Mouse (Mus musculus) heart, embryonic 16.5 days (tissue): ENCODE measurements around the gene Slc4a1. TPM values are rescaled to one million over a fixed set of nuclear protein-coding genes. Genes with fewer than 3 reads are reported as not detected.
"Not testable (repeated sequence)": the region's sequence is repeated elsewhere in the genome, so short reads cannot be mapped to it uniquely, and the experiment has no call there.

Experiments used
- ATAC-seq: fragments of 200-750 bp; cut with Nextera tagmentation; replicated peaks from 2 replicates; pipeline ENCODE4 v1.8.0; 2017; ENCODE audit warnings: moderate number of reproducible peaks; ENCODE audit not compliant: insufficient read depth, low FRiP score; ENCODE audit errors: extremely low read depth
- H3K27ac ChIP-seq: fragments of 300-500 bp; sonication (generic); 2 replicates; pipeline ENCODE4 v1.5.1; 2014; ENCODE audit warnings: mild to moderate bottlenecking, low read length, control low read depth, moderate library complexity
- H3K27me3 ChIP-seq: fragments of 300-500 bp; sonication (generic); 2 replicates; pipeline ENCODE4 v1.6.1; 2014; ENCODE audit warnings: low read length, mixed read lengths; ENCODE audit not compliant: control insufficient read depth, insufficient read depth
- H3K36me3 ChIP-seq: fragments of 300-500 bp; sonication (generic); 2 replicates; pipeline ENCODE4 v1.6.1; 2014; ENCODE audit not compliant: control insufficient read depth, insufficient read depth
- H3K4me1 ChIP-seq: fragments of 300-500 bp; sonication (generic); 2 replicates; pipeline ENCODE4 v1.6.1; 2014; ENCODE audit warnings: low read length, mixed read lengths; ENCODE audit not compliant: control insufficient read depth, insufficient read depth
- H3K4me2 ChIP-seq: fragments of 300-500 bp; sonication (generic); 2 replicates; pipeline ENCODE4 v1.6.1; 2014; ENCODE audit warnings: low read depth, mild to moderate bottlenecking, control low read depth, low read length
- H3K4me3 ChIP-seq: fragments of 300-500 bp; sonication (generic); 2 replicates; pipeline ENCODE4 v1.5.1; 2014; ENCODE audit warnings: mild to moderate bottlenecking, control low read depth, low read length
- H3K9ac ChIP-seq: fragments of 300-500 bp; sonication (generic); 2 replicates; pipeline ENCODE4 v1.6.1; 2014; ENCODE audit warnings: low read length, control low read depth
- H3K9me3 ChIP-seq: fragments of 300-500 bp; sonication (generic); replicated peaks from 2 replicates; pipeline ENCODE4 v1.6.1; 2016; ENCODE audit warnings: low read length; ENCODE audit not compliant: control insufficient read depth
- WGBS: fragments of 180-500 bp; shearing (Covaris S2); extraction: QIAGEN DNeasy Blood & Tissue Kit; methylation state at CpG from one replicate; pipeline ENCODE4 v1.1.7; 2014; 5-methylcytosine and 5-hydroxymethylcytosine counted together
- polyA plus RNA-seq: library from polyadenylated mRNA; unstranded; fragments of >200 nt; fragmentation: Nextera tagmentation; extraction: Ambion mirVana; gene quantifications from 2 replicates; pipeline ENCODE4 v1.2.1, GENCODE M21; 2015

The Slc4a1 gene
- polyA plus RNA-seq, 1 experiment from 2014 or later, result 14.9 TPM

DNA sequence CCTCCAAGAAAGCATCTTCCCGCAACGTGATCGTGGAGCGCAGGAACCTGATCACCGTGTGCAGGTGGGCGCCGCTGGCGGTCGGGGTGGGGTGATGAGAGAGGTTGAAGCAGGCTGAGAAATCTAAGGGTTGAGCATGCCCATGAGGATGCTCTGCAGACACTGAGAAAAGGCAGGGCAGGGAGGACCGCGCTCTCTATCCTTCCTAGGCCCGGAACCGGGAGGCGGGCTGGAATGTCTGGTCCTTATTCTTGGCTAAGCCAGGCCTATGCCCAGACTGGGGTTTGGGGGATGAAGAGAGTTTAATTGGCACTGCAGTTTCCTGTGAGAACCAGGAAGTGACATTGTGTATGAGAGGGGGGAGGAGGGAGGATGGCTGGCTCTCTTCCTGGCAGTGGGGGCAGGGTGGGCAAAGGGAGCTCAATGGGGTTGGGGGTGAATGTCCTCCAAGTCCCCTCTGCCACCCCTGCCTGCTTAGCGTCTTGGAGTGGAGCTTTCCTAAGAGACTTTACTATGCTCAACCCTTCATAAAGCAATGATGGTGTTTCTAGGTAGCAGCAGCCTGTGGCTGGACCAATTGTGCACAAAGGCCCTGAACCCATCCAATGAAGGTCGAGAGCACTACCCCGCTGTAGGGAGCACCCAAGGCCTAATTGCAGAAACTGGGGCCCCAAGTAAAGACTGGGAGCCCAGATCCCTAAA, 27.9 kb upstream of the Slc4a1 start:
- peak overlapping the region; percentile 47 for H3K4me3 ChIP-seq
- H3K36me3 ChIP-seq, result no peaks in the 10 kb centered on the region
- 0 out of 2 replicates have a peak overlapping the region, but pooled peaks have one; percentile 21 for H3K9ac ChIP-seq
- peak; percentile 16; the same call in 1 of the 2 replicates for ATAC-seq
- H3K27me3 ChIP-seq, result peaks cover 38% of the 10 kb centered on the region
- H3K4me1 ChIP-seq, result peaks cover 15% of the 10 kb centered on the region
- peak overlapping the region; percentile 86 for H3K4me2 ChIP-seq
- H3K27ac ChIP-seq, result no peak overlapping the region
- 10% methylated on average over 17 of the region's 17 CpGs for WGBS
- no peaks in the 10 kb centered on the region for H3K9me3 ChIP-seq

DNA sequence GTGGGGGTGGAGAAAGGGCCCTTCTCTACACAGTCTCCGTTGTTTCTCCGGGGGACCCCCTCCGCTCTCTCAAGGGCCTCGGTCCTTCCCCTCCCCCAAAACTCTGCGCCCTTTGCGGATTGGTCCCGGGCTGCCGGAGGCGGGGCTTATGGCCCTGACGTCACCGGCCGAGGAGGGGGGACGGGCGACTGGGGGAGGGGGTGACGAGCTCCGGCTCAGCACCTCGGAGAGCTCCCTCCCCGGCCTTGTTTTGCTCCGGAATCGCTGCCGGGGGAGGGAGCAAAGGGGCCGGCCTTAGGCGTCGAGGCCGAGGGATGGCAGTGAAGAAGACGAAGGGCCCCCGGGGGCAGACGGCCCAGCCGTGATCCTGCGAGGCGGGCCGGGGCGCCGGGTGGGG, 27.2 kb upstream of the Slc4a1 start, which contains the start of gene Rundc3a:
TSS of gene Rundc3a (plus strand) at position 166 of the 397 bp plus-strand sequence.
- no peaks in the 10 kb centered on the region for H3K36me3 ChIP-seq
- 0 out of 2 replicates have a peak within 1 kb of the TSS, but pooled peaks have one; percentile 21 for H3K9ac ChIP-seq
- no peak within 1 kb of the TSS for H3K27ac ChIP-seq
- peak within 1 kb of the TSS; percentile 86 for H3K4me2 ChIP-seq
- H3K9me3 ChIP-seq, result no peaks in the 10 kb centered on the region
- H3K4me1 ChIP-seq, result peaks cover 12% of the 10 kb centered on the region
- H3K4me3 ChIP-seq, result peak within 1 kb of the TSS; percentile 47
- peaks cover 33% of the 10 kb centered on the region for H3K27me3 ChIP-seq
- peak; percentile 78 for ATAC-seq
- under 1% methylated on average over 32 of the region's 34 CpGs for WGBS

DNA sequence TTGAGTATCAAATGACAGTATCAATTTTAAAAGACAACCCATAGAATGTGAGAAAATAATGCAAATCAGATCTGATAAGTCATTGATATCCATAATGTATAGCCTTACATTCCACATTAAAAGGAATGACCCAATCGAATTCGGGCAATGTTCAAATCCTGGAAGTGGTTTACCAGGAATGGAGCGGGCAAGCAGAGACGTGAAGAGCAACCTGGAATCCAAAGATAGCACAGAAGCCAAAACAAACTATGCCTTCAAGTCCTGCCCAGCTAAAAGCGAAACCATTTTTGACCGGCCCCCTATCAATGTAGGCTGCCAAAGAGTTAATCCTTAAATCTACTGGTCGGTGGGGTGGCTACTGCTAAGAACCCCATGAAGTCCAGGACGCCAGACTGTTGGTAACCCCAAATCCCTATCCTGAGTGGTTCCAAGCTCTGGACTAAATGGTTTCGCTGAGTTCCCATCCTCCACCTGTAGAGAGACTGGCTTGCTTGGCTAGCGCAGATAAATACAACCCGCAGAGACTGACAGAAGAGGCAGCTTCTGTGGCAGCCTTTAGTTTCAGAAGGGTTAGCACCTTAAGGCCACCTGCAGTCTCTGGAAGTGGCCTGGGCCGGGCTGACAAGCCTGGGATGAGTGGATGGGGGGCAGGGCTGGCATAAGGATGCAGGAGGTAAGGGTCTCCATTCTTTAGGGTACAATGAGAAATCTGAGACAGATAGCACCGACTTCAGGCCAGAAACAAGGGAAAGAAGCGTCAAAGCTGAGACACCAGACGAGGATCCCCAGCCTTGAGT, 26.6 kb upstream of the Slc4a1 start:
- no peak for ATAC-seq
- Histone ChIP-seq H3K9me3 (no peaks in the 10 kb centered on the region), H3K27me3 (peaks cover 27% of the 10 kb centered on the region), H3K4me1 (peaks cover 12% of the 10 kb centered on the region), H3K4me2 (peak overlapping the region; percentile 86), H3K27ac (no peak overlapping the region), H3K4me3 (peak overlapping the region; percentile 47), H3K9ac (no peak overlapping the region), H3K36me3 (no peaks in the 10 kb centered on the region)
- WGBS, result 15% methylated on average over 15 of the region's 15 CpGs

DNA sequence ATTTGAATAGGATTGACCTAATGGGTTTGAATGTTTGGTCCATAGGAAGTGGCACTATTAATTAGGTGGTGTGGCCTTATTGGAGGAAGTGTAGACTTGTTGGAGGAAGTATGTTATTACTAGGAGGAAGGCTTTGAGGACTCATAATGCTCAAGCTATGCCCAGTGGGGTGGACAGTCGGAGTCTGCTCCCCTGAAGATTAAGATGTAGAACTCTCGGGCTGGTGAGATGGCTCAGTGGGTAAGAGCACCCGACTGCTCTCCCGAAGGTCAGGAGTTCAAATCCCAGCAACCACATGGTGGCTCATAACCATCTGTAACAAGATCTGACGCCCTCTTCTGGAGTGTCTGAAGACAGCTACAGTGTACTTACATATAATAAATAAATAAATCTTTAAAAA, 23.4 kb upstream of the Slc4a1 start:
- not testable (repeated sequence) for H3K4me3 ChIP-seq, H3K27ac ChIP-seq, H3K4me2 ChIP-seq, H3K36me3 ChIP-seq, H3K27me3 ChIP-seq, ATAC-seq, H3K9ac ChIP-seq, H3K9me3 ChIP-seq
- peaks cover 12% of the 10 kb centered on the region for H3K4me1 ChIP-seq
- 84% methylated on average over 4 of the region's 5 CpGs for WGBS

DNA sequence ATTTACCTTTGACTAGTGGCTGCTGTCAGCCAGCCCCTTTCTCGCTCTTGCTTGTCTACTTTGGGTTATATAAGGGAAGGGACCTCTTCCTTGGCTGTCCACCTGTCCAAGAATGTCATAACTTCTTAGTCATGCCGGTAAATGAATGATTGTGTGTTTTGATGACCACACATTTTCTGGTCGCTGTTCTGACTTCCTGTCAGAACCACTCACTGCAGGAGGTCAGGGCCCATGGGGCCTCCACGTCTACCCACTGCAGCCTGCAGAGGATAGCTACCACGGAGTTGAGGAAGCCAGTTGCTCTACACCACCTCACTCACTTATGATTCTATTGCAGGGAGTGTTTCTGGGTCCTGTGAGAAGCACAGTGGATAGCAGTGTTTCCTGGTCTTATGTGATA, 20.1 kb upstream of the Slc4a1 start:
- WGBS, result 52% methylated on average over 5 of the region's 5 CpGs
- no peak overlapping the region for H3K9ac ChIP-seq
- ATAC-seq, result no peak
- H3K27me3 ChIP-seq, result no peaks in the 10 kb centered on the region
- H3K36me3 ChIP-seq, result no peaks in the 10 kb centered on the region
- no peaks in the 10 kb centered on the region for H3K4me1 ChIP-seq
- H3K27ac ChIP-seq, result no peak overlapping the region
- no peak overlapping the region for H3K4me2 ChIP-seq
- H3K4me3 ChIP-seq, result no peak overlapping the region
- no peaks in the 10 kb centered on the region for H3K9me3 ChIP-seq

DNA sequence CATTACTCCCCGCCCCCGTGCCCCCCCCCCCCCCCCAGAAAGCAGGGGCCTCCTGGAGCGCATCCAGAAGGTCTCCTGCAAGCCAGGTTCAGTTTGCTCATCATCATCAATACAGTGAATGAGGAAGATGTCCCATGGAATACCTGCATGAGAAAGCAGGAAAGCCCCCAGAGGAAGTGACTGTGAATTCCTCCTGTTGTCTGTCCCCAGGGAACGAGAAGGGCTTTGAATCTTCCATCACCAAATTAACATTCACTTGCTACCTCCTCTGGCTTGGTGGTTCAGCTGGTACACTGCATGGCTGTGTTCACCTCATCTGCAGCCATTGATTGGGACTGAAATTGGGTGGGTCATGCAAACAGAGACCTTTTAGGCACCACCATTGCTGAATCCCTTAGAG, 19.1 kb upstream of the Slc4a1 start:
- Histone ChIP-seq H3K27ac (no peak overlapping the region), H3K4me2 (no peak overlapping the region), H3K9ac (no peak overlapping the region), H3K4me1 (no peaks in the 10 kb centered on the region), H3K36me3 (no peaks in the 10 kb centered on the region), H3K9me3 (no peaks in the 10 kb centered on the region), H3K27me3 (no peaks in the 10 kb centered on the region), H3K4me3 (no peak overlapping the region)
- 50% methylated on average over 4 of the region's 4 CpGs for WGBS
- ATAC-seq, result no peak

DNA sequence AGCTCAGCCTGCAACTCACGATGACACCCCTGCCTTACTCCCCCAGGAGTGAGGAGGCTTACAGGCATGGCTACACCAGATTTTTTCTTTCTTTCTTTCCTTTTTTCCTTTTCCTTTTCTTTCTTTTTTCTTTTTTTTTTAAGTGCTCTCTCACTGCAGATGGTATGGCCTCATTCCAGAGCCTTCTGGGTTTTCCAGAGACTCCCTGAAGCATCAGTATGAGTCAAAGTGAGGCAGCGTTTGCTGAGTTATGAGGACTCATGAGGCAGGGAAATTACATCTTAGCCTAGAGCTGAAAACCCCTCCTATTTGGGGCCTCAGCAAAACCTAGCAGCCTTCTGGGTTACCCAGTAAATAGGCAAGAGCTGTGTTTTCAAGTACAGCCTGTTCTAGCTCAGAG, 18.4 kb upstream of the Slc4a1 start:
- 53% methylated on average over 2 of the region's 2 CpGs for WGBS
- H3K27ac ChIP-seq, result no peak overlapping the region
- no peak overlapping the region for H3K4me3 ChIP-seq
- ATAC-seq, result no peak
- no peaks in the 10 kb centered on the region for H3K27me3 ChIP-seq
- no peak overlapping the region for H3K4me2 ChIP-seq
- H3K9ac ChIP-seq, result no peak overlapping the region
- no peaks in the 10 kb centered on the region for H3K36me3 ChIP-seq
- no peaks in the 10 kb centered on the region for H3K4me1 ChIP-seq
- H3K9me3 ChIP-seq, result no peaks in the 10 kb centered on the region

DNA sequence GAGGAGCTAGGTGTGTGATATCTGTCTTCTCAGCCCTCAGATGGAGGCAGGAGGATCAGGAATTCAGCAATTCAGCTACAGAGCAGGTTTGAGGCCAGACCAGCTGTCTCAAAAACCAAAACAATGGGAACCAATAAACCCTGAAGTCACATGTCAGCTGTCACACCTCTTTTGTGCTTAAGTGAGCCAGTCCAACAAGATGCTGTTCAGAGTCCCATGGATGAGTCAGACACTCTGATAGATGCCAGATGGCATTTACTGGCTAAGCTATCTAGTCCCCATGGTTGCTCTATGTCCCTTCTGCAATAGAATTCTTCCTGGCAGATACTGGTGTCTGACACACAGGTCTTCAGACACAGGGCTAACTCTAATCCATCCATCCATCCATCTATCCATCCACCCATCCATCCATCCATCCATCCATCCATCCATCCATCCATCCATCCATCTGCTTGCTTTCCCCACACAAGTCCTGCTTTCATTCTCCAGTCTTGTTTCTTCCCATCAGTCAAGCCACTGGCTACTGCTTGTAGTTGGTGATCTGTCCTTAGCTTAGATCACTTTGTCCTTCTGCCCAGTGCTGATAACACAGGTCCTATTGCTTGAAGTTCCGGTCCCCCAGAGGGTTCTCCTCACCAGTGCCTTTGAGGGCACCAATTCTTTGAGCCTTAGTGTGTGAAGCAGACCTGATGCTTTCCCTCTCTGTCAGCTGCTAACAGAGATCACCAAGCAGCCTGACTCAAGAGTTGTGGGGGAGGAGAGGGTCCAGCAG, 17.5 kb upstream of the Slc4a1 start:
- WGBS, result 53% methylated on average over 1 of the region's 1 CpGs
- H3K36me3 ChIP-seq, result no peaks in the 10 kb centered on the region

More for the DNA sequence above, 17.5 kb upstream of the Slc4a1 start:
- peaks cover 8% of the 10 kb centered on the region; the same call in 1 of the 2 replicates for H3K9me3 ChIP-seq
- no peaks in the 10 kb centered on the region for H3K27me3 ChIP-seq
- H3K9ac ChIP-seq, result no peak overlapping the region
- no peak overlapping the region for H3K4me2 ChIP-seq
- H3K4me3 ChIP-seq, result no peak overlapping the region
- no peak overlapping the region for H3K27ac ChIP-seq
- ATAC-seq, result no peak
- H3K4me1 ChIP-seq, result no peaks in the 10 kb centered on the region
